Mouse (Mus musculus) left cerebral cortex, adult 8-10 months (tissue): Measurements from ENCODE around the gene Mterf2. TPM values are rescaled to one million over a fixed set of nuclear protein-coding genes. Genes with fewer than 3 reads are reported as not detected.

Experiments used
- DNase-seq, 2 experiments: peaks; one replicate each; pipeline ENCODE4 v3.0.0; 2022; ENCODE audit warnings: low spot score in 2 of 2
- total RNA-seq, 4 experiments: library from RNA; stranded (reverse); gene quantifications; 2 replicates each; pipeline ENCODE4 v1.2.4; 2022

Gene Mterf2
- 10 to 100 TPM; 15.9 to 24.4 (median 18.8) TPM for total RNA-seq

- peak; percentile 73 to 98 for DNase-seq
Measured at GRCm38 (mm10) chr10:85127395-85128287, at the start of gene Mterf2. Gene Mterf2 (minus strand): TSS chr10:85128027.

- no peak for DNase-seq
Measured at GRCm38 (mm10) chr10:85176640-85177039, 48.8 kb upstream of the Mterf2 start.

DNA sequence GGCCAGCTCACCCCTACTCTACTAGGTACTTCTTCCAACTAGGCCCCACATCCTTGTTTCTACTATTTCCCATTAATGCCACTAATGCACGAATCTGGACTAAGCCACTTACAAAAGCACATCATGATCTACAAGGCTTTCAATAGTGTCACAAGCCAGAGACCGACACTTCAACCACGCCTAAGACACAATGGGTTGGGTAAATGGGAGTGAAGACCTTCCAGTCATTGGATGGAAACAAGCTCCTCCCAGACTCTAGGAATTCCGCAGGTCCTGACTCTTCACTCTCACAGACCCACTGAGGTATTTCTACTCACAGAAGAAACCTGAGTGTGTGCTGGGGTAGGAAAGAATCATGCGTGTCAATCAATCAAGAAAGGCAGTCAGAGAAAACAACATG, 37.5 kb upstream of the Mterf2 start:
- DNase-seq, result no peak

GRCm38 (mm10) chr10:85164791-85165190, 37.0 kb upstream of the Mterf2 start:
- no peak for DNase-seq

- no peak for DNase-seq
Measured at GRCm38 (mm10) chr10:85161745-85162351, 34.0 kb upstream of the Mterf2 start.

- no peak for DNase-seq
Measured at GRCm38 (mm10) chr10:85159989-85160619, 32.3 kb upstream of the Mterf2 start.

DNA sequence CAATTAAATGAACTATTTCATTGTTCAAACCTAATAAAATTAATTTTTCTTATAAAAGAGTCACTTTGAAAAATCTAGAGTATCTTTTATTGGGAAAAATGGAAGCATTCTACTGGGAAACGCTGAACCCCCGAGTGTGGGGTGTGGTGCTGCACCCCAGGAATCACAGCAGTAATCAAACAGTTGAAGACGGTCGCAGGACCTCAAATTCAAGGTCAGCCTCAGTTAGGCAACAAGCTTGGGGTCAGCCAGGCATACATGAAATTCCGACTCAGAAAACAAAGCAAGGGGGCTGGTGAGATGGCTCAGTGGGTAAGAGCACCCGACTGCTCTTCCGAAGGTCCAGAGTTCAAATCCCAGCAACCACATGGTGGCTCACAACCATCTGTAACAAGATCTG, 29.6 kb upstream of the Mterf2 start:
- DNase-seq, result no peak

GRCm38 (mm10) chr10:85154195-85154594, 26.4 kb upstream of the Mterf2 start:
- DNase-seq, result peak in 1 of 2 experiments; percentile 28

DNA sequence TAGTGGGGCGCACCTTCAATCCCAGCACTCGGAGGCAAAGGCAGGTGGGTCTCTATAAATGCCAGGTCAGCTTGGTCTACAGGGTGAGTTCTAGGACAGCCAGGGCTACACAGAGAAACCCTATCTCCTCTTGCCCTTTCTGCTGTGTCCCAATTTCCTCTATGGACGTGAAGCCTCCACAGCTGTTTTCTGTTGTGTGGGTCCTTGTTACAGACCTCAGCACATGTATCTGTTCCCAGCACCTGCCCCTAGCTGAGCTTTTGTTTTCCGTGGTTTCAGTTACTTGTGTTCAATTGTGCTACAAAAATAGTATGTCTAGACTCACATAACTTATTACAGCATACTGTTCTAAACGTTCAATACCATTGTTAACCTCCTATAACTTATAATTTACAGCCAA, 21.4 kb upstream of the Mterf2 start:
- no peak for DNase-seq

DNA sequence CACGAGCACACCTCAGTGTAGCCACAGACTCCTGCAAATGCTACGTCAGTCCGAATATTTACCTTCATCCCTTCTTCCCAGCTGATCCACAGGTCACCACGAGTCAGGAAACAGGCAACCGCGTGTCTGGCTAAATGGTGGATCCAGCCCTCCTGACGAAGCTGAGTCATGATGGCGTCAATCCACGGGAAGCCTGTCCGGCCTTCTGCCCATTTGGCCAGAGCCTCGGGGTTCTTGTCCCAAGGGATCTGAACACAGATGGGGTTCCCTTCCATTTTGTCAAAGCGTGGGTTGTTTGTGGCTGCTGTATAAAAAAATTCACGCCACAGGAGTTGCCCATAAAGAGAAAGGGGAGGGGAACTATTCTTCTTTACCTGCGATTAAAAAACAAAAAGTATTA, 18.5 kb upstream of the Mterf2 start:
- DNase-seq, result no peak

GRCm38 (mm10) chr10:85141465-85141864, 13.6 kb upstream of the Mterf2 start:
- DNase-seq, result no peak

DNA sequence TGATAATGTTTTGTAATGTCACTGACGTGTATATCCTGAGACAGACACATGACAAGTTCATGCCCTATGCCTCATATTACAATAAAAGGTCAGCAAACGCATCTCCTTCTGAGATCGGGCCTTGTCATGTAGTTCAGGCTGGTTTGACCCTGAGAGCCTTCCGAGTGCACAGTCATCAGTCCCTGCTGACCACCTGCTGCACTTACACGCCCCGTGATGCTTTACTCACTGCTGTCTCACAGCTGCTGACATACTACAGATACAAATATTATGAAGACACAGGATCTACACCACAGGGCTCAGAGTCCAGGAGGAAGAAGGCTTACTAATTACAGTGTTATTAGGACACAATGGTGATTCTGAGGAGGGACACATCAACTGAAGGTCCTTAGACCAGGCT, 8.7 kb upstream of the Mterf2 start:
- DNase-seq, result no peak

- no peak for DNase-seq
Measured at GRCm38 (mm10) chr10:85128453-85128852, 626 bp upstream of the Mterf2 start.

GRCm38 (mm10) chr10:85125184-85125583, 2.6 kb downstream of the Mterf2 start:
- no peak for DNase-seq

GRCm38 (mm10) chr10:85114409-85114808, 13.4 kb downstream of the Mterf2 start:
- DNase-seq, result no peak

DNA sequence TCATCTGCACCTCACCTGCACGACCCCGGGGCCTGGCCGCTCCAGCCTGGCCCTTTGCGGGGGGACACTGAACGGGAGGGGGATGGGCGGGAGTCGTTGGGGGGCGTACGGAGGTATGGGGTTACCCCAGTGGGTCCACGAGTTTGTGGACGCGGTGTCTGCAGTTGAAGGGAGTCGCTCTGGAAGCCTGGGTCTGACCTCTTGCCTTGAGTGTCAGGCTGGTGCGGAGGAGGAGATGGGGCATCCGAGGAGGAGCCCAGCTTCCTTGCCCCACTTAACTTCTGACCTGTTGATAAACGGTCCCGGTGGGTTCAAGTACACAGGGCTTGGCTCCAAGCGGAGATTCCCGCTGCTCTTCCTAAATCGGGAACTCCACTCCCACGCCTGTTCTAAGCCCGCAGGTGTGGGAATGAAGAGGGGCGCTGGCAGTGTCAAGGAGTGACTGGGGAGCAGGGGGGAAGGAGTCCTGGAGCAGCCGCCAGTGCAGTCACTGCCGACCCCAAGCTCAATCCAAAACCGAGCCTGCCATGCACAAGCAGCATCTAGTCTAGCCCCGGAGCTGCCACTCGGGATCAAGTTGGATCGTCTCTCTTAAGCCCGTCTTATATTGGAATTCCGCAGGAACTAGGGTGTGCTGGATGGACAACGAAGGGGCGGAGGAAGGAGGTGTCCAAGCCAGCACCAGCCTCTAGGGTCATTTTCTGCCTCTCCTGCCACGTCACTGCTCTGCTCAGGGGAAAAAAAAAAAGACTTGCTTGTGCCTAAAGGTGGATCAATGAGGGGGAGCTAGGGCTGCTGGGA, 24.5 kb downstream of the Mterf2 start:
- peak in 1 of 2 experiments; percentile 32 for DNase-seq

DNA sequence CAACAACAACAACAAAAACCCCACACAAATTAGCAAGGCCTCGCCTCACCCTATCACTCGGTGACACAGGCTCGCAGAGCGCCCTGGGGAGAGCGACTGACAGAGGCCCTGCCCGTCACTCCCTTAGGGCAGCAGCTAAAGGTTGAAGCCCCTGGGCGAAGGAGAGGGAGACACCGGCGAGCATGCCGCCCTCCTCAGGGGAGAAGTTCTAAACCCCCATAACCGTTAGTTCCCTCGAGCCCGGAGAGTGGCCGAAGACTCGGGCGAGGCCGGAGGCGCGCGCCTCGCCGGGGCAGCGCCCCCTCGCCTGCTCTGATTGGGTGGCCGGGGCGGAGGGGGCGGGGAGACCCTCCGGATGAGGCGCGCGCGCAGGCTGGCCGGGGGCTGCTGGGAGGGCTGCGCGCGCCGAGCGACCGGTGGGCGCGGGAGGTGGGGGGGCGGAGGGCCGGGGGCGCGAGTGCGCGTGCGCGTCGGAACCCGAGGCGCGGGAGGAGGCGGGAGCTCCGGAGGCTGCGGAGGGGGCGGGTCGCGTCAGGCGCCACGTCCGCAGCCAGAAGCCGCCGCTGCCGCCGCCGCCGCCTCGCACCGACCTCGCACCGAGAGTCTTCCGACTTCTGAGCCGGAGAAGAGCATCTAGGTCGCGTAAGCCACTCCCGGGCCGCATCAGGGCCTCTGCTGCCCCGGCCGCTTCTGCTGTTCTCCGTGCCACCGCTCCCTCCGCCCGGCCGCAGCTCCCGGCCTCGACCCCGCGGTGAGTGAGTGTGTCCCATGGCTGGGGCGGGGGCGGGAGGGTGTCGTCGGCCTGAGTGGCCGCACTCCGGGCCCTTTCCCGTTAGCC, 25.4 kb downstream of the Mterf2 start, which contains the start of the genes Fhl4 and Tmem263:
Gene Fhl4 (minus strand): TSS at position 249 of the 838 bp plus-strand sequence.
Gene Tmem263 (plus strand): TSS at position 381 of the 838 bp plus-strand sequence.
- DNase-seq, result peak; percentile 52 to 57

- peak in 1 of 2 experiments; percentile 27 for DNase-seq
Measured at GRCm38 (mm10) chr10:85101841-85102240, 26.0 kb downstream of the Mterf2 start.

- no peak for DNase-seq
Measured at GRCm38 (mm10) chr10:85071605-85072152, 56.1 kb downstream of the Mterf2 start.
